Mouse (Mus musculus): Measurements from ENCODE around the gene Nfib.

The Nfib gene

DNA sequence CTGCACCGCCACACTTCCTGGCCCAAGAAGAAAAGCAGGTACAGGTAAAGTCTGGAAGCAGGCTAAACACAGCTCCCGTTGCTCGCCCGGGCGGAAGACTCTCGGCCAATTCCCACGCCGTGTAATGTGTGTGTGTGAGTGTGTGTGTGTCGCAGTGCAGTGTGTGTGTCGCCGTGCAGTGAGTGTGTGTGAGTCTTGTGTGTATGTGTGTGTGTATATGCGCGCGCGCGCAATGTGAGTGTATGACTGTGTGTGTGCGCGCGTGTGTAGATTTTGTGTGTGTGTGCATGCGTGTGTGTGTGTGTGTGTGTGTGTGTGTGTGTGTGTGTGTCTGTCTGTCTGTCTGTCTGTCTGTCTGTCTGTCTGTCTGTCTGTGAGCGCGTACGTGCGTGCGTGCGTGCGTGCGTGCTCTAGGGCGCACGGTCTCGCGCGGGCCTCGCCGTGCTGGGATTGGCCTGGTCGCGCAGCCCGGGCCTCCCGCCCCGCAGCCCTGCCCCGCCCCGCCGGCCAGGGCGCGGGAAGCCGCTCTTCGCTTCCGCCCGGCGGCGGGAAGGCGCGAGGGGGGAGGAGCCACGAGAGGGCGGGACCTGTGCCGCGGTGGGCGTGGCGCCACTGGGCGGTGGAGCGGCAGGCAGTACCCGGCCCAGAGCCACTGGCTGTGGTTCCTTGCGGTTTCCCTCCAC lies 192.7 kb downstream of the Nfib start:
- CTCF ChIA-PET: no interaction called here

DNA sequence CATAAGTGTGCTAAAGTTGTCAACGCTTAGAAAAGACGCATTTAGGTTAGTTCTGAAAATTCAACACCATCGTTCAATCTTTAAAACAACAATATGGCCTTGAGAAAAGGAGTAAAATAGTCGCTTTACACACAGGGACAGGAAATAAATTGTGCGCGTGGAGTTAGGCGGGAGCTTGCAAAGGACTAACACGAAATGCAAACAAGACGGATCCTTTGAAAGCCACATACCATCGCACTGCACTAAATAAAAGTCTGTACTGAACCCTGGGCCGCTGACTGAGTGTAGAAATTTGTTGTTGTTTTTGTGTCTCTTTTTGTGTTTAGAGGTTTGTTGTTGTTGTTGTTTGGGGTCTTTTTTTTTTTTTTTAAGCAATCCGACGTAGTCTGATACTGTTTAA lies 193.2 kb downstream of the Nfib start:
- CTCF ChIA-PET: no interaction called here

DNA sequence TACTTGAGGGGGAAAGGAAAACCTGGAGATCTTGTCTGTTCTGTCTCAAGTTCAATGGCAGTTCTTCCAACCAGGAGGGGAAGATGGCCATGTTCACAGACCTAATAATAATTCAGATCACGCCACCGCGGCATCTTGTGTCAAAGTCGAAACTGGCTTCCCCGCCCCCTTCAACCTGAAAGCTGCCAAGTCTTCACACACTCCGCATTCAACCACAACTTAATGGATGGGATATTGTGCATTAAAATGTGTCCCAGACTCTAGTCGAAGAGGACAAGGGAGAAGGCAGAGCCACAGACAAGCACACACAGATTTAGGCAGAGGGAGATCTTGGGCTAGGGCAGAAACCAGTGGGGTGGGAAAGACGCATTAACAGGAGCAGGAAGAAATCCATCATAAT lies 194.0 kb downstream of the Nfib start:
- CTCF ChIA-PET: no interaction called here

DNA sequence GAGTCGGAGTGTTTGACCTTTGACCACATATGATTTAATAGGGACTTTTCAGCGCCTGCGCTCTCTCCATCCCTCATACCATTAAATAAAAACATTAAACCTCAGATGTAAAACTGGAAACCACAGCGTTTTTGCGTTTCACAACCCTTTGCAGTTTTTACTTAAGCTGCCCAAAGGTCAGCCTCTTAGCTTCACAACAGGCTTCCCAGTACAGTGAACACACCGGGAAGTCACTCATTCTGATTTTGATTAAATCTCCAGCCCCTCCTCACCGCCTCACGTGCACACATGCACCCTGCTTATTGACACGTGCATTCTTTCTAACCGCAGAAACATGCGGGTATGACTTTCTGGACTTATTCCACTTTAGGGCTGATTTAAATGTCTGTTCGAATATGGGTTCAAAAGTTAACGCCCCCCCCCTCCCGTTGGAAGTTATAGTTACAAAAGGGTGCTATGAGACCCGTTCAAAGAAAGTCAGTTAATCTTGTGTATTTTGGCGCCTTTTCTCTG lies 194.5 kb downstream of the Nfib start:
- CTCF ChIA-PET: no interaction called here

DNA sequence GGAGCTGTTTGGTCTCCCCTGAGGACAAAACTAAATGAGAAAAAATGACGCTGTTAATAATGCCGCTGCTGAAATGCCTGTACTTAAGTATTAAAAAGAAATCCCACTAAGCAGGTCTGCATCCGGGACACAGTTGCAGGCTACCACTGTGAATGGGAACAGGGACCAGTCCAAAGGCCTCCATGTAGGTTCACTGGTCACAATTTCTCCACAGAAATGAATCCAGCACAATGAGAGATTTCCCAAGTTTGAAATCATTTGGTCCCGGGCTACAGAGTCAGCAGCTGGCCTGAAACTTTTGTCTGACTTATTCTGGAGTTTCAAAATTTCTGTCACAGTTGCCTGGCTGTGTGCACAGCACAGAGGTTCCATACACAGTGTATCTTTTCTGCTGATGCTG lies 195.8 kb downstream of the Nfib start:
- CTCF ChIA-PET: interaction anchor here (0.6 kb wide), 1 partner anchor 16 kb away, joined by 3 read pairs; no protein-coding TSS in a partner anchor

DNA sequence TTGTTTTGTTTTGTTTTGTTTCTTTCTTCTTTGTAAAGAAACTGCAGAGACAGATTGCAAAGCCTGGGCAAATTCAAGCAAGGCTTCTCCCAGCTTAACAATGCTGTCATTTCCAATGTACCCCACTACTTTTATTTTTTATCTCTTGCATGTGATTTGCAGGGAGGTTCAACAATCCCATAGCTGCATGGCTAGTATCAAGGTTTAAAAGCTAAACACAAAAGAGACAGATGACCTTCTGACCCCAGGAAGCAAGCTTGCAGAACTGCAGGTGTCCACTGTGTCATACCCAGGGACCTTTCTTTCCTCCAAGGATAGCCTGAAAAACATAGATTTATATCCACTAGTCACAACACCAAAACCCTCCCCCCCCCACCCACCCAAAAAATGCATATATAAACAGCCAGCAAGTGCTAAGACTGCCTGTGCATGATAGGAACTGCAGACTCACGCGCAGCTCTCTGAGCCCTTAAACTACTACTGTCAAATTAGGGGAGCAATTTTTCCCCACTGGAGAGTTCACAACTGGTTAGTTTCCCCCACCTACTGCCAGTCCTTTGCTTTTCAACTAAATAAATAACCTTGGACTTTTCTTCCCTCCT lies 196.3 kb downstream of the Nfib start:
- CTCF ChIA-PET: interaction anchor here (0.6 kb wide), 1 partner anchor 16 kb away, joined by 3 read pairs; no protein-coding TSS in a partner anchor

DNA sequence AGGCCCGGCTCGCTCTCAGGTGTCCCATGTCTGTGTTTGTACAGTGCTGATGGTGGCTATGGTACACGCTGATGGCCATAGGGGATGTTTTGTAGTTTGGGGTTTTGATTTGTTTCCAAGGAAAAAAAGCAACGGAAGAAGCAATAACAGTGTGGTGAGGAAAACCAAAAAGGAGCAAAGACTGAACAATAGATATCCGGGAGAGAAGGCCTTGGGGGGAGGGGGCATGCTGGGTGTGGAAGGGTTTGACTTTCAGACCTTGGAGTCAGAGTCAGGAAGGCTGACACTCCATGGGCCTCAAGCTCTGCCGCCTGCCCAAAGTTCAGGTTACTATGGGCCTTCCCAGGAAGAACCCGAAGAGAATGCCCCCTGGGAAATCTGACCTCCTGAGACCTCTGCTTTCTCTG lies 197.3 kb downstream of the Nfib start:
- CTCF ChIA-PET: no interaction called here

DNA sequence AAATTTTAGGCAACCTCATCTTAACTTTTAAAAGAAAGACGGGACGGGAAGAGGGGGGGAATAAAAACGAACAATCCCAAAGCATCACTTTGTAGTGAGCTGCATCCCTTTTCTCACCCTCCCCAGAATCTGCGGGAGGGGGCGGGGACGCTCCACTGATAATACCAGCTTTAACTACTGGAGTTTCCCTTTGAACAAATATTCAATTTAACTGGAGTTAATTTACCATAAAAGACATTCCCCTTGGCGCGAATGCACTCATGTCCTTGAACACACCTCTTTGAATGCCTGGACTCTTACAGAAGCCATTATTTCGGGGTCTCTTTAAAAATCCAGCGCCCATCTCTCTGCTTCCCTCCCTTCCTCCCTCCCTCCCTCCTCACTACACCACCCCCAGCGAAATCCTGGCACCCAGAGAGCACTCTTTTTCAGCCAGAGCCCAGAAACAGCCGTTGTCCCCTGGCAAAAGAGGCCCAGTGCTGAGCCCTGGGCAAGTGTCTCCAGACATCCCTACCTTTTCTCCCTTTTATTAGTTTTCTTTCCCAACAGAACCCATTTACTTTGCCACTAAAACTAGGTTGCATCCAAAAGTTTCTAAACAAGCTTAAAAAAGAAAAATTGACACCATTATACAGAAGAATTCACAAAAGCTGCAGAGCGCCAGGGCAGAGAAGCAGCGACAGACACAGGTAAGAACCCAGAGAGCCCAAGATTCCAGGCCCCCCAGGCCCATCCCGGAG lies 197.8 kb downstream of the Nfib start:
- CTCF ChIA-PET: no interaction called here

DNA sequence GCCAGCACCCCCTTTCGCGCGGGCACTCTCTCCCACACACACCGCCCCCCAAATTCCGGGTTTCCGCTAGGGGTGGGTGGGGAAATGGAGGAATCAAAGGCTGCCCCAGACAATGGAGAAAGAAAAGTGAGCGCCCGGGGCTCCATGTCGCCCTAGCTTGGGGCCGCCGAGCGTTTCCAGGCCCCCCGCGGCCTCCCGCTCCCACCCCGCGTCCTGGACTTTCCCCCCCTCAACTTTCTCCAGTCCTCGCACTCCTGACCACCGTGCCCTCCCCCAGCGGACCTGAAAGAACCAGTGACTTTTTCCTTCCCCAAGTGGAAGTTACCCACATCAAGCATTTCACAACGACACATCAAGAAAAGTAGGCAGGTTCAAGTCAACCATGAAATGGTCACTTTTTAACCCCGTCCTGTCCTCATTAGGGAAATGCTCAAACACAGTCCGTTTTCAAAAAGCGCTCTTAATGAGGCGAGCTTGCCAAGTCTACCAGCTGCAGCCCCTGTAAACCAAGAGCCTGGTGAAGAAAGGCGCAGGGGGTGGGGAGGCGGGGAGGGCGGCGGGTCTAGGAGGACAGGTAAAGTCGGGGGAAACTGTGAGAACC lies 198.7 kb downstream of the Nfib start:
- CTCF ChIA-PET: no interaction called here

DNA sequence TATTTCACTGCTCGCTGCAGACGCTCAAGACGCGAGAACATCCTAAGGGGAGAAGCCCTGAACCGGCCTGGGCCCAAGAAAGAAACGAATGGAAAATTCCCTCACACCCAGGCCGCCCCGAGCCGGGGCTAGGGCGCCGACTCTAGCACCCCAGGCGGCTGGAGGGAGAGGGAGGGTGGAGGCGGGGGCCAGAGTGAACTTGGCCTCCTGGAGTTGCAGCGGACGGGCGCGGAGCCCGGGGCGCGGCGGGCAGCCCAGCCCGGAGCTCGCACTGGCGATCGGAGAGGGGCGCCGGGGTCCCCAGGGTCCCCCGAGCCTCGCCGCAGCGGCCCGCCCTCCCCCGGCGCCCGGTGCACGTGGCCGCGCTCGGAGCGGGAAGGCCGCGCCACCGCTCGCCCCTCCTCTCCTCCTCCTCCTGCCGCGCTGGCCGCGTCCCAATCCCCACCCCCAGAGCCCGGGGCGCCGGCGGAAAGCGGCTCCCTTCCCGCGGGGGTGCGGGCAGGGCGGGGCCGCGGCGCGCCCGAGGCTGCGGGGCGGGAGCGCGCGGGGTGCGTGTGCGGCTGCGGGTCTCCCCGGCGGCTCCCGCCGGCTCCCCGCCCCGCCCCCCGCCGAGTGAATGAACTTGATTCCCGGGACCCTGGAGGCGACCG lies 199.3 kb downstream of the Nfib start:
- CTCF ChIA-PET: no interaction called here

DNA sequence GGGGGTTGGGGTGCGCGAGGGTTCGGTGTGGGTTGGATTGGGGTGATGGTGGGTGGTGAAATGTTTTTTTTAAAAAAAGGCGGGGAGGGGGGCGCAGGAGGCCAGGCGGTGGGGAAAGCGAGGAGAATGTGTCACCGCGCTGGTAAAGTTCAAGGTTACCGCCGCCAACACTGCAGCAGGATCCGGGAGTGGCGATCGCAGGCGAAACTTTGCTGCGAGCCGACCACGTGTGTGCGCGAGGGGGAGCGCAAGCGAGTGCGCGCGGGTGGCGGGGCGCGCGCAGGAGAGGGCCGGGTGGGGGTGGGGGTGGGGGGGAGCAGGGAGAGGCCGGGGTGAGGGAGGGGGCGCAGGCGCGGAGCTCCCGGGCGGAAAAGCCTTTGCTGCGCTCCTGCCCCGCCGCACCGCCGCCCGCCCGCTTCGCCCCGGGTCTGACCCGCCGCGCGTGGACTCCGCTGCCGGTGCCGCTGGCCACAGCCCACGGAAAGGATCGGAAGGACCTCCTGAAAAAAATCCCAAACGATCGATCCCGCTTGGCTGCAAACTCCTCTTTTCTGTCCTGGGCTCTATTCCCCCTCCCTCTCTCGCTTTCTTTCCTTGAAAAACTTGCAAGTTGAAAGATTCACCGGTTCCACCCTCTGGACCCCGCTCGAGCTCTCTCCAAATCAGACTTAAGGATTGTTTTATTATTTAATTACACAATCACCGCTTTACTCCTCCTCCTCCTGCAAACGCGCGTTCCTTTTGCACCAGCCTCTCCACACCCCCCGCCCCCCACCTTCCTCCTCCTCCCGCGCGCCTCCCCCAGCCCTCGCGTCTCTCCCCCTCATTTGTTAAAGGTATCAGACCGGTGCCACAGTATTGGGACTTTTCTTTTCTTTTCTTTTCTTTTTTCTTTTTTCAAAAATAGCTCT lies 200.2 kb downstream of the Nfib start:
- CTCF ChIA-PET: no interaction called here

DNA sequence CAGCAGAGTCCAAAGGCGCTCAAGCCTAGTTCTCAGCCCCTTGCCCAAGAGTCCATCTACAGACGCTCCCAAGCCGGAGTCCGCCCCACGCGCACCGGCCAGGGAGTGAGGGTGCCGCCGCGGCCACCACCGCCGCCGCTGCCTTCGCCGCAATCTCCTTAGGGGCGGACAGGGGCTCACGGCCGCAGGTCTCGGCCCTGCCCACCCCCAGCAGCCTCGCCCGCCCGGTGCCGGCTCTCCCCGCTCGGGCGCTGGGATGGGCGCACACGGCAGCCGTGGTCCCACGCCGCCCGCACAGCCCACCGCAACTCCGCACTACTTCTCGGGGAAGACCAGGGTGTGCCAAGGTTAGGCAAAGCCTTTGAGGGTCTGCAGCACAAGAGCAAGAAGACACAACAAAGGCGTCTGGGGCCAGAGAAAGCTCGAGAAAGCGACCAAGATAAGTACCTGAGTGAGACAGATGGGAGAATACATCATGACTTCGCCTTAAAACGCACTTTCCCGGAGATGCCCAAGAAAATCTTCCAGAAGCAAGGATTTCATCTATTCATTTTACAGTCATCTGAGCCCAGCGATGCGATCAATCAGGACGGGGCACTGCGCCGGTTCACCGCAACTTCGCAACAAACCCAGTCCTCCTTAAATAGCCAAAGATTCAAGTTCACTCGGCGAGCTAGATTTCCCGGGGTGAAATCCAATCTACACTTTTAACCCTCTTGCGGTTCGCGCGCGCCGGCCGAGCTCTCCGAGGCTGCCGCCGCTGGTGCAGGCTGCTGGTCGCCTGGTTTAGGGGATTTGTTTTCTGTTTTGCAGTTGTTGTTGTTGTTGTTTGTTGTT lies 201.0 kb downstream of the Nfib start:
- CTCF ChIA-PET: no interaction called here

DNA sequence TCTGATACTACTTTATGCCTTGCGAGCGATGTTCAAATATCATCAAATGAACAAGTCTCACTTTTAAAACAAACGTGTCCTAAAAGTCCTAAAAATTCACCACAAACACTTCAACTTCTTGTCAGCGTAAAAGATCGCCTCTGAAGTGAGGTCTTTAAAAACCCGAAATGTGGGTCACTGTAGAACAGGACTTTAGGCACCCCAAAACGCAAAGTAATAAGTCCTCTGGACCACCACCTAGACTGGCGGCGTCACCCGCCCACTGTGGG lies 201.6 kb downstream of the Nfib start:
- CTCF ChIA-PET: no interaction called here

DNA sequence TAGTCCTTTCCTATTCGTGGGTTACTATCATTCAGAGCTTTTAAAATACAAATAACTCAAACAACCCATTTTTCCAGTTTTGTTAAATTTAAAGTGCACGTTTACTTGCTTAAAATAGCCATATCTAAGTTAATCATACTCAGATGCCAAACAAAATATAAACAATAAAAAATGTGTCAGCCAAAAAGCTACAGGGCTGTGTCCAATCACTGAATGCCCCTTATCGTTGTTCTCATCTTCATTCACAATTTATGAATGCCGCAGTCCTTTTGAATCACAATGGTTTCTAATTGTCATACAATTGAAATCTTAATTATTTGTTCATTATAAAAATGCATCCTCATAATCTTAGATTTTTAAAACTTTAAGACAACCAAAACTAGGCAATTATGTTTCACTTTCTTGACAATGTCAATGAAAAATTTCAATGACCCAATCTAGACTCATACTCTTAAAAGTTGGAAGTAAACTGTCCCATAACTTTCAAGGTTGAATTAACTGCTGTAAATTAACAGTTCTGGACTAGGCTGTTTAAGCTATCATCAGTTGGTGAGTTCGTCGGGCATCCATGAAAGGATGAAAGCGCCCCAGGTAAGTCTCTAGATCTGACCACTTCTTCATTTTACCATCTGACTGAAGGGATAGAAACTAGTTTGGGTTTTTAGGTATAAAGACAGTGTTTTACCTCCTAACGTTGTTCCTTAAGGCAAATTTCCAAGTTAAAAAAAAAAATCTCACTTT lies 202.1 kb downstream of the Nfib start:
- CTCF ChIA-PET: no interaction called here

DNA sequence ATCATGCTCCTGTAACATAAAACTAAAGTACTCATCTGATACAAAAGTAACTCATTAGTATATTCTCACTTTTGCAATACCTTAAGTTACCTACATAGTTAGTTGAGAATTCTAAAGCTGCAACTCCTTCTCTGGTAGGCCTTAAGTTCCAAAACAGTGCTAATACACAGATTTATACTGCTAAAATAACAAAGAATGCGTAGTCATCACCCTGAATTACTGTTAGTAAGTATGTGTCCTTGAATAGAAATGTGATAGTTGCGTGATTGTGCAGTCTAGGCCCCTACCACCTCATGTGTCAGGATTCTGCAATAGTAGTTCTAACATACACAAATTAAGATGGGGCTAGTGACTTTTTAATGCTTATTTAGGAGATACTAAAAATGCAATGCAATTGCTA lies 202.9 kb downstream of the Nfib start:
- CTCF ChIA-PET: no interaction called here

DNA sequence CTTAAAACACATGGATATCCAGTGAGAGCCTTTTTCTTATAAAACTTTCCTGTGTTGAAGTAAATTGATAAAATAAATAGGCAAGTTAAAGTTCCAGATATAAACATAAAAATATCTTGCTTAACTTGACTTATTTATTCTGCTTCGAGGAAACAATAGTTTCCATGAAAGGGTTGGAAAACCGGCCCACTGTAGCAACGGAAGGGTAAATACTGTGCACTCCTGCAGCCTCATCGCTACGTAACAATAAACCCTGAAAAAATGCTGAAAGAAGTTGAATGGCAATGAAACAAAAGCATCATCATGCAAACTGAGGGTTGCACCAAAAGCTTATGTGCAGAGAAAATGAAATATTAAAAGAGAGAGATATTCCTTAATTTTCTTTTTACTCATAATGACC lies 203.5 kb downstream of the Nfib start:
- CTCF ChIA-PET: no interaction called here

DNA sequence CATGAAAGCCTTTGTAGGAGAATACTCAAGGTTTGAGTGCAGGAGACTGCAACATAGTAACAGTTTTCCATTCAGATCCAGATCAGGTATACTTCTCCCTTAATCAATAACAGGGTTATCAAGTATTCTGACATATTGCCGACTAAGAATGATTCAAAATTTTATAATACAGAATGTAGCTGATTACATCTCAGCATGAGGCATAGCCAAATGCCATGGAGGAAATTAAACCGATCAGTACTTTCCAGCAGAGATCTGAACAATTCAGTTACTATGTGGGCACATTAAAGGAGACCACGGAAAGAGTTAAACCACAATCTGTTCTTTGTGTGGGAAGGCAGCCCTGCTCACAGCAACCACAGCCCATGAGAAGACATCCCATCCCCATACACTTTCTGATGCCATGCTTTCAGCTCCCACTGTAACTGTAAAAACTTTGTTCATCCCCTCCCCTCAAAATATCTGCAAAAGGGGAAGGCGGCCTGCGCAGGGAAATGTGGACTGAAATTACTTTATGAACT lies 204.9 kb downstream of the Nfib start:
- CTCF ChIA-PET: no interaction called here

DNA sequence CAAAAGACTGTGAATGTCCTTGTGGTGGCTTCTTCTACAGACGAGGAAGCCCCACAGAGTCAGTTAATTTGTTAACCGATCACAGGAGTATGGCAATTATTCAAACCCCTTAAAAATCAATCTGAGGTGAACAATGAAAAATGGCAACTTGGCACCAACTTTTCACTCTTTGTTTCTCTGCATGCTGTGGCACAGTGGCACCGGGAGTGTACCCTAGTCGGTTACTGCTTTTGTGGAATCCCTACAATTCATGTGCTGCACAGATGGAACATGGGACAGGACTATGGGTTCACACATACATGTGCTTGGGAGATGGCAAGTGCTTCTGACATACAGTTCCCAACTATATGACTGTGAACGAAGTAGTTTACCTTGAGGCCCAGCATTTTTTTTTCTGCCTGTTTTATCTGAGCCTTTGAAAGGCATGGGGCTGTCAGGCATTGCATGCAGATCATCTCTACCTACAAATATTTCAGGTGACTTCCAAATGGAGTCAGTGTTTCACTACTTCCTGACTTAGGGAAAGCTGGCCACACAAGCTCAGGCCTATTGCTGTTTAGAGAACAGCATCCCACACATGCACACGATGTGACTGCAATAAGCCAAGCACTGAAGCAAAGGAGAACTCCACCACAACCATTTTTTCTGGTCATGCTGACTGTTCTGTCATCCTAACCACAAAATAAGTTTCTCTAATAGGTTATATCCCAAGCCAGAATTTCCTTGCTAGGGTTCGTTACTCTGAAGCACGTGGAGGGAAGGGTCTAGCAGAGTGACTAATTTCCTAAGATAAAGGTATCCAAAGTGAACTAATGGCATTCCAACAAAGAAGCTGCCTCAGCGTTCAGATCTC lies 205.6 kb downstream of the Nfib start:
- CTCF ChIA-PET: no interaction called here

DNA sequence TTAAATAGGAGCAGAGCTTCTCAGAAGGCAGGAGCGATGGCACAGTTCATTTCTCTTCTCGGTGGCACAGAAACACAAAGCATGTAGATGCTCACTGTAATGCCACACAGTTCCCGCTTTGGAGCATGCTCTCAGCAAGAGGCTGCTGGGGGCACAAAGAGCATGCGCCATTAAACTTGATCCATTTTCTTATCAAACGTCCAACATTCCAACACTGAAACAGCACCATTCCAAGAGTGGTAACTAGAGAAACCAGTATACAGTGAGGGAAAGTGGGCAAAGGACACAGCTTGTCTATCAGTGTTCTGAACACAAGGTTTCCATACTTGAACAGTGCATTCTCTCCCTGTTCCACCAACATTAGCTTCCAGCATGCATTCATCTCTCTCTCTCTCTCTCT lies 206.3 kb downstream of the Nfib start:
- CTCF ChIA-PET: no interaction called here

Measured in spleen, embryonic (tissue).